9 mouse cellular contexts compared by ENCODE assay signal in the genomic region with DNA sequence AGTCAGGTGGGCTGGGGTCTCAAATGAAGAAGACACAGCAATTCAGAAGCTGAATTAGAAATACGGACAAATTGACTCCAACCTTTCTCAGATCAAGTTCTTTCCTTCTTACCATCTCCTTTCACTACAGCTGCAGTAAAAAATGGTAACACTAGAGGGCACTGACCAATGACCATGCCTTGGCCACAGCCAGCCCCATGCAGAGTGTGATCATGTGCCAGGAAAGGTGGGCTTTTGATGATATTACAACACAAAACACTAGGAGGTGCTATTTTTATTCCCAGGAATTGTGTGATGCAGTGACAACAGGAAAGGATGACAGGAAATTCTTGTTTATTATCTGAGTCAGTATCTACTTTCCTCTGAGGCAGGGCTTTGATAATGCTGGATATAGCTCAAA. TPM values are rescaled to one million over a fixed set of nuclear protein-coding genes. Genes with fewer than 3 reads are reported as not detected.
DNase-seq lines count a peak whose midpoint lies in the region; ATAC-seq and TF ChIP-seq lines count a peak whose summit lies in the region.
"Had no signal": no experiment of that assay in that cellular context is flagged by ENCODE, and none has a peak within 500 bp of the region (broad histone marks: within the 10 kb centered on the region; RNA-seq: fewer than 3 reads in every experiment).

No protein-coding gene starts in this region.

- TF ChIP-seq POLR2A in brain, embryonic 14.5 days (IDR thresholded peaks at IDR 0.05; ENCODE audit: borderline replicate concordance, extremely low read depth, insufficient read depth, insufficient read length, poor library complexity, severe bottlenecking), result no peak
- TF ChIP-seq POLR2A in cerebellum, adult 2 months (IDR thresholded peaks at IDR 0.05; ENCODE audit: borderline replicate concordance, insufficient read depth, low read length), result no peak

- DNase-seq in gastrocnemius, adult 2 months, result no peak
- DNase-seq in gastrocnemius, adult 18-20 months (ENCODE audit: low spot score), result no peak
- DNase-seq in 3T3-L1 (ENCODE audit: low read depth, low spot score), result peak; percentile 63
- peak; percentile 7 for DNase-seq in brain, embryonic 14.5 days (ENCODE audit: low read depth)
- peak; percentile 2 to 5 for DNase-seq in kidney, postnatal 4 days
- DNase-seq in cerebellum, adult 9-10 months, result no peak
- DNase-seq in cerebellum, adult 2 months, result no peak

- WGBS in cerebellum, adult 2 months, result 54% methylated on average over 1 of the region's 1 CpGs

- H3K27ac ChIP-seq in gastrocnemius, adult 2 months, result no peak overlapping the region
- H3K27ac ChIP-seq in cerebellum, adult 2 months (ENCODE audit: insufficient read depth, low read length), result no peak overlapping the region

- no peaks in the 10 kb centered on the region for H3K4me1 ChIP-seq in cerebellum, adult 2 months (ENCODE audit: control insufficient read depth, insufficient read depth, low read length)

- H3K27me3 ChIP-seq in cerebellum, adult 2 months (ENCODE audit: control insufficient read depth, insufficient read depth, low read length), result no peaks in the 10 kb centered on the region

- intact Hi-C loops in gastrocnemius, adult 2 months (cut with DNase I), result no loop called here

- no peak overlapping the region for H3K4me3 ChIP-seq in gastrocnemius, adult 2 months
- H3K4me3 ChIP-seq in cerebellum, adult 2 months (replicated peaks; ENCODE audit: insufficient read depth, low read depth, low read length), result no peak overlapping the region

- TF ChIP-seq CTCF in gastrocnemius, adult 2 months (IDR thresholded peaks at IDR 0.05), result peak; percentile 26; the same call in 1 of the 2 replicates
- TF ChIP-seq CTCF in brain, embryonic 14.5 days (IDR thresholded peaks at IDR 0.05; ENCODE audit: borderline replicate concordance, extremely low read depth, insufficient read depth, insufficient read length), result 0 out of 2 replicates have a peak, but pooled peaks have one; percentile 15
- TF ChIP-seq CTCF in cerebellum, adult 2 months (IDR thresholded peaks at IDR 0.05; ENCODE audit: borderline replicate concordance, insufficient read depth, low read depth, low read length), result no peak

- peak; percentile 77; the same call in 1 of the 2 replicates for ATAC-seq in neutrophil, adult 5-6 weeks (ENCODE audit: extremely low read depth, insufficient number of reproducible peaks, low FRiP score, poor library complexity, severe bottlenecking)

RNA-seq across cellular contexts. Expression of a gene that starts 11.6 kb away (rescaled TPM):
- total RNA-seq in gastrocnemius, adult 2 months (2021), result not detected
- not detected for total RNA-seq in gastrocnemius, adult 18-20 months (2021)
- 0.01 and 0.04 TPM in 2 replicates for polyA plus RNA-seq in brain, embryonic 14.5 days (2012; rRNA removed)
- total RNA-seq in neutrophil, adult 5-6 weeks (2017), result 10.1 and 10.7 TPM in 2 replicates
- polyA plus RNA-seq in cerebellum, adult 2 months (2012; rRNA removed), result not detected in 2 replicates
- polyA plus RNA-seq: intestine, embryonic 14.5 days had no signal

RNA-seq across cellular contexts. Expression of a gene that starts 55.1 kb away (rescaled TPM):
- not detected for total RNA-seq in gastrocnemius, adult 2 months (2021)
- total RNA-seq in gastrocnemius, adult 18-20 months (2021), result not detected
- polyA plus RNA-seq in brain, embryonic 14.5 days (2012; rRNA removed), result 0.09 TPM in 1 of 2 replicates, not detected in the other
- 1.2 TPM in 1 of 2 replicates, not detected in the other for total RNA-seq in neutrophil, adult 5-6 weeks (2017)
- 0.10 TPM in 1 of 2 replicates, not detected in the other for polyA plus RNA-seq in cerebellum, adult 2 months (2012; rRNA removed)
- polyA plus RNA-seq: intestine, embryonic 14.5 days had no signal

Comparison
In these comparisons a context has a peak if more than half of its experiments do, and no peak if none do; other contexts are left out.
1. DNase-seq: peak in 3T3-L1 (single experiment), brain, embryonic 14.5 days (single experiment) and kidney, postnatal 4 days (2 of 2); none in gastrocnemius, adult 2 months (single experiment), gastrocnemius, adult 18-20 months (single experiment), cerebellum, adult 9-10 months (single experiment) and cerebellum, adult 2 months (0 of 2).
2. RNA of a gene that starts 11.6 kb away (total RNA-seq): 10.1 to 10.7 TPM in neutrophil, adult 5-6 weeks; not detected in gastrocnemius, adult 18-20 months and not detected in gastrocnemius, adult 2 months; every median in the first group is over 10 times any median in the second.